Mouse (Mus musculus) gastrocnemius, postnatal 10 days (tissue): ENCODE measurements around the gene Tulp3. TPM values are rescaled to one million over a fixed set of nuclear protein-coding genes. Genes with fewer than 3 reads are reported as not detected.
A peak's percentile ranks its signal among the peaks of the same experiment; 100 is the strongest.
"Not testable (repeated sequence)": the region's sequence is repeated elsewhere in the genome, so short reads cannot be mapped to it uniquely, and the experiment has no call there.

Experiments
- DNase-seq: peaks from one replicate; pipeline ENCODE4 v3.0.0; 2021; ENCODE audit warnings: mixed read lengths
- long read RNA-seq, 2 experiments: library from polyadenylated mRNA; stranded (forward); transcript quantifications; one replicate each; pipeline ENCODE4 v2.0.0; 2021
- total RNA-seq, 2 experiments: library from RNA; stranded (reverse); gene quantifications; 2 replicates each; pipeline ENCODE4 v1.2.3; 2021

Tulp3 gene
- 10 to 100 TPM in 1 of 2 experiments, 1 to 10 TPM in 1; 10.0 to 13.0 TPM for total RNA-seq
- long read RNA-seq, experiment 1, partial matches to known transcripts = 0 of 1 reads
- long read RNA-seq, experiment 1, other reads (novel, unspliced or antisense) = 1 of 1 reads
- long read RNA-seq, experiment 2, partial matches to known transcripts = 0 of 4 reads
- long read RNA-seq, experiment 2, other reads (novel, unspliced or antisense) = 2 of 4 reads

DNA sequence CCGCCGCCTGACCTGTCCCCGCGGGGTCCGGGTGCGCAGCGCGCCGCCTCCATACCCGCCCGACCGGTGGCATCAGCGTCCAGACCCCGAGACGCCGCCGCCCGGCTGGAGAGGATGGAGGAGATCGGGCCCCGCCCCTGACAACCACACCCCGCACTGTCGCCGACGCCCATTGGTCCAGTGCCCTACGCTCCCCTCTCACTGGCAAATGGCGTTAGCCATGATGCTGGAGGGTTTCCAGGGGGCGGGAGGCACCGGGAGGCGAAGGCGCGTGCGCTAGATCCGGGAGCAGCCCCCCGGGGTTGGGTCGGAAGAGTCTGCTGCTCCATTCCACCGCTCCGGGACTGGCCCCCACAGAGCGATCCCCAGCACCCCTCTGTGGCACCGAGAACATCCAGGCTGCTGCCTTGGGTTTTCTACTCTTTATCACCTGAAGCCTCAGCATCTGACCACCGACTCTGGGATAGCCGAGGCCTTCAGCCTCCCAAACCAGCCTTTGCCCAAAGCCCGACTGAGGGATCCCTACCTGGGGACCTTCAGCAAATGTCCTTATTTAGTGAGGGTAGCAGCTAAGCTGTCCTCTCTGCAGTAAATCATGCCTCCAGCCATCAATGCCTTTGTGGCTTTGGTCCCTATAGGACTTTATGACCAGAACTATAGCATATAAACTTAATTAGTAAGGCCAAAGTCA lies at the start of gene Tulp3:
Gene Tulp3, minus strand, starts transcription at position 126 of the 691 bp plus-strand sequence.
- DNase-seq = peak; percentile 99

- no peak for DNase-seq
Observed at GRCm38 (mm10) chr6:128404708-128405107, 49.1 kb upstream of the Tulp3 start.

- peak; percentile 50 for DNase-seq
Observed at GRCm38 (mm10) chr6:128399421-128400185, 44.0 kb upstream of the Tulp3 start.

GRCm38 (mm10) chr6:128398996-128399395 lies 43.3 kb upstream of the Tulp3 start, which contains the start of gene Nrip2:
Nrip2 (plus strand) TSS chr6:128399296.
- no peak for DNase-seq

DNA sequence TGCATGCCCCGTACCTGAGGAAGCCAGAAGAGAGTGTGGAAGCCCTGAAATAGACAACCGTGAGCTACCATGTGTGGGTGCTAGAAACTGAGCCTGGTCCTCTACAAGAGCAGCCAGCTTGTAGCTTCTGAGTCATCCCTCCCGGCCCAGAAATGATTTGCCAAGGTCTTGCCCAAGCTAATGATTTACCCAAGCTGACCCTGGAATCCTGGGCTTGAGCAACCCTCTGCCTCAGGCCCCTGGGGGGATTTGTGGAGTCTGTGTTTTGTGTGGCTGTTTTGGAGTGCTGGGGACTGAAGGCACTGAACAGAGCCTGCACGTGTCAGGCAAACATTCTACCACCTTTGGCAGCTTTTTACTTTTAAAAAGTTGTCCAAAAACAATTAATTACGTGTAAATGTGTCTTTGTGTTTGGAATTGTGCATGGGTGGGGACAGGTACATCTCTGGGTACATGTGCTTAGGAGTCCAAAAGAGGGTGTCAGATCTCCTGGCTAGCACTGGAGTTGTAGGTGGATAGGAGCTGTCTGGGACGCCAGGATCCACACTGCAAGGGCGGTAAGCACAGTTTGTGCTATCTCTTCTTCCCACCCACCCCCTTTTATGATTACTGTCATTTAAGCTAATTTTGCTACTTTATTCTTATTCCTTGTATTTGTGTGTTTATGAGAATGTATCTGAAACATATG lies 42.1 kb upstream of the Tulp3 start:
- DNase-seq = no peak

DNA sequence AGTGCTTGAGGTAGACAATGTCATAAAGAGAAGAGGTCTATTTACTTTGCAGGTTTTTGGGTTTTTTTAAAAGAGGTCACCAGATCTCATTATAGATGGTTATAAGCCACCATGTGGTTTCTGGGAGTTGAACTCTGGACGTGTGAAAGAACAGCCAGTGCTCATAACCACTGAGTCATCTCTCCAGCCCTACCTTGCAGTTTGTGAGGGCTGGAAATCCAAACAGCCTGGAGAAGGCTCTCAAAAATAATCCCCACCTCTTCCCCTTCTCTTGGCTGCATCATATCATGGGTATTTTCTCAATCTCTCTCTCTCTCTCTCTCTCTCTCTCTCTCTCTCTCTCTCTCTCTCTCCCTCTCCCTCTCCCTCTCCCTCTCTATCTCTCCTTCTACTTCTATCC lies 35.0 kb upstream of the Tulp3 start:
- DNase-seq = no peak

- DNase-seq = no peak
Observed at GRCm38 (mm10) chr6:128389185-128389584, 33.5 kb upstream of the Tulp3 start.

DNA sequence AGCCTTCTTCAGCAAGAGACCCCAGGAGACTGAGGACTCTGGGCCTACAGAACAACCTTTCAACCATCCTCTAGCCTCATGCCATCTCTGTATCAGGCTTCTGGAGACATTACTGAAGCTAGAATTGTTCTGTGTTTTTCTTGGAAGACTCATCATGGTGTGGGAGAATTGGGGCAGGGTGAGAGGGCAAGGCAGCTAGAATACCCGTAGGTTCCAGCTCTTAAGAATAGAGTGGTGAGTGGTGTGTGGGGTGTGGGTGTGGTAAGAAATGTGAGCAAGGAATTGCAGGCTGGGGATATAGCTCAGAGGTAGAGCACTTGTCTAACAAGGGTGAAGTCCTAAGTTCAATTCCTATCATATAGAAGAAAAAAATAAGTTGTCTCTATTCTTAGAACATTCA lies 29.4 kb upstream of the Tulp3 start:
- DNase-seq = no peak

DNA sequence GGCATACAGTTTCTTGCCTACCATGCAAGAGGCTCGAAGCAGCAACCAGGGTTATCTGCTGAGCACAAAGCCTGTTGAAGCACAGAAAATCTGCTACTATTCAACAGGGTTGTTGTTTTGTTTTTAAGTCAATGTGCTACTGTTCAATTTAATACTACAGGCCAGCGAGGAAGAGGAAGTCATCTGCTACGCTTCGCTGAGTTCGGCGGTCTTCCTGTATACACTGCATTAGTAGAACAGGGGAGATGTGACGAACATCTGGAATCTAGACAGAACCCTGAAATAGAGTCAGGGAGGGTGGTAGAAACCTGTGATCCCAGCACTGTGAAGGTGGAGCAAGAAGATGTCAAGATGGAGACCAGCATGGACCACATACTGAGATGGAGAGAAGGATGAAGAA lies 28.1 kb upstream of the Tulp3 start:
- DNase-seq = no peak

- no peak for DNase-seq
Observed at GRCm38 (mm10) chr6:128381254-128381653, 25.6 kb upstream of the Tulp3 start.

DNA sequence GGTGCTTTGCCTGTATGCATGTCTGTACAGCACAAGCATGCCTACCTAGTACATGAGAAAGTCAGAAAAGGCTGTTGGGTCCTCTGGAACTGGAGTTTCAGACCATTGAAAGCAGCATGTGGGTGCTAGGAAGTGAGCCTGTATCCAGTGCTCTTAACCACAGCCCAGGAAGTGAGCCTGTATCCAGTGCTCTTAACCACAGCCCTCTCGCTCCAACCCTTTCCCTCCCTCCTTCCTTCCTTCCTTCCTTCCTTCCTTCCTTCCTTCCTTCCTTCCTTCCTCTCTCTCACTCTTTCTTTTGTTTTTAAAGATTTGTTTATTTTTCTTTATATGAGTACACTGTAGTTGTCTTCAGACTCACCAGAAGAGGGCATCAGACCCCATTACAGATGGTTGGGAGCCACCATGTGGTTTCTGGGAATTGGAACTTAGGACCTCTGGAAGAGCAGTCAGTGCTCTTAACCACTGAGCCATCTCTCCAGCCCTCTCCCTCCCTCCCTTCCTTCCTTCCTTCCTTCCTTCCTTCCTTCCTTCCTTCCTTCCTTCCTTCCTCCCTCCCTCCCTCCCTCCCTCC lies 25.0 kb upstream of the Tulp3 start:
- not testable (repeated sequence) for DNase-seq

DNA sequence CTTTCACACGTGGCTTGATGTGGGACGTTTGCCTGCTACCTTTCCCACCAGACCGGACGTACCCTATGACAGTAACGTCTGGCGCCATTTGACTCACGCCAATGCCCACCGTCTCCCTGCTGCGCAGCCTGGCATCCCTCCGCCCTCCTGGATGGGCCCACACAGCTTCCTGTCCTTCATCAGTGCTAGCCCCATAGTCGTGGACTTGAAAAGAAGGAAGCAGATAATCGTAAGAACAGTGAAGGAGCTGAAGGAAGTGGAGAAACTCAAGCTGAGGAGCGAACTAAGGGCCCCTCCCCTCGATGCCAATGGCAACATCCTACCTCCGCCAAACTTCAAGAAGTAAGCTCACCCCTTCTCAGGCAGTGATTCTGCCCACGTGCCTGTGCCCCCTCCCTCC lies 24.0 kb upstream of the Tulp3 start:
- no peak for DNase-seq

GRCm38 (mm10) chr6:128376371-128377085 lies 20.9 kb upstream of the Tulp3 start:
- no peak for DNase-seq

GRCm38 (mm10) chr6:128375192-128375591 lies 19.5 kb upstream of the Tulp3 start, which contains the start of the genes Tex52 and Gm44596:
Tex52 (plus strand) TSS chr6:128375456.
Gm44596 (plus strand) TSS chr6:128375503.
- DNase-seq = peak; percentile 22

DNA sequence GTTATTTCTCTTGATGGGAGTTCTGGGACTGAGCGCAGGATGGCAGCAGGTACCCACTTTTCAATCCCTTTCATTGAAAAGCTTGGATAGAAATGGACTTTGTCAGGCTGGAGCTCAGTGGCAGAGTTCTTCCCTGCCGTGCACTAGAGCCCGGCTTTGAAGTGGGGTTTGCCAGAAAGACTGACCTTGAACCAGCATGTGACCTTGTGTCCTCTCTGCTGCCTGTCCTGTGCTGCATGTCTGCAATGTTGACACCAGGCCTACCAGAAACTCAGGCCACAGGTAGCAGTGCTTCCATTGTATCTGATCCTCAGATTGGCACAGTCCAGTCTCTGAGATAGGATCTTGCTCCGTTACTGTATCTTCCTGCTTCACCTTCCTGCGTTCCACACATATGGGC lies 14.4 kb upstream of the Tulp3 start:
- DNase-seq = no peak

GRCm38 (mm10) chr6:128366466-128366865 lies 10.8 kb upstream of the Tulp3 start:
- DNase-seq = no peak

GRCm38 (mm10) chr6:128364721-128365120 lies 9.1 kb upstream of the Tulp3 start:
- no peak for DNase-seq

- DNase-seq = peak; percentile 24
Observed at GRCm38 (mm10) chr6:128363007-128363825, 7.6 kb upstream of the Tulp3 start.

- DNase-seq = peak; percentile 87
Observed at GRCm38 (mm10) chr6:128362381-128363006, 6.8 kb upstream of the Tulp3 start, which contains the start of the genes Rhno1 and Foxm1. Rhno1 (minus strand) TSS chr6:128362911. Foxm1 (plus strand) TSS chr6:128362967.

- no peak for DNase-seq
Observed at GRCm38 (mm10) chr6:128361901-128362300, 6.2 kb upstream of the Tulp3 start.
